Mouse (Mus musculus): ENCODE data around the gene Atg9b.

Gene Atg9b

DNA sequence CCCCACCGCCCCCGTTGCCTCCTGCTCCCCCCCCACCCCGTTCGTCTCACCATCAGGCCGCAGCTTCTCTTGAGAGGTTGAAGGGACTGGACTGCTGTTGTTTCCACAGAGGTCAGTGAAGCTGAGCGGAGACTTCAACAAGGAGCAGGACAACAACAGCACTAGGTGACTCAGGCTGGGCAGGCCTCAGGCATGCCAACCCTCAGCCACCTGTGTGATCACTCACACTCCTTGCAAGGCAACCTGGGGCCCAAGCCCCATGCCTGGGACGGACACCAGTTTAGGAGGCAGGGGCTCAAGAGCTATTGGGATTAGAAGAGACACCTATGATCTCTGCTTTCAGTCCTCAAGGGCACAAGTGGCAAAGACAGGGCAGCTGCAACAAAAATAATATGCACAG, at the start of gene Atg9b:
Atg9b (minus strand) TSS at position 280 of the 400 bp plus-strand sequence.
- no peak for DNase-seq (ENCODE audit: low read depth)

- no peak for DNase-seq (ENCODE audit: low read depth)
These were observed 49.2 kb upstream of the Atg9b start for GRCm38 (mm10) chr5:24441187-24441586.

DNA sequence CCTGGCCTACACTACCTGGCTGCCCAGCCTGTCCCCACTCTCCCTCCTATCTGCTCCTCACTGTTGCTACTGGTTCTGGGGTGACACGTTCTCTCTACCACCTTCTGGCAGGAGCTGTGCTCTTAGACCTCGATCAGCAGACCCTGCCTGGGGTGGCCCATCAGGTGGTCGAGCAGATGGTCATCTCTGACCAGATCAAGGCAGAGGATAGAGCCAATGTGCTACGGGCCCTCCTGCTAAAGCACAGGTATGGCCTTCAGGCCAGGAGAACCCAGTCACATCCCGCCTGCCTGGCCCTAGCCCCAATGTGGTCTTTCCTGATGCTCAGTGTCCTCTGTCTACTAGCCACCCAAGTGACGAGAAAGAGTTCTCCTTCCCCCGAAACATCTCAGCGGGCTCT, 42.0 kb upstream of the Atg9b start:
- no peak for DNase-seq (ENCODE audit: low read depth)

GRCm38 (mm10) chr5:24428596-24428995, 36.7 kb upstream of the Atg9b start:
- no peak for DNase-seq (ENCODE audit: low read depth)

DNA sequence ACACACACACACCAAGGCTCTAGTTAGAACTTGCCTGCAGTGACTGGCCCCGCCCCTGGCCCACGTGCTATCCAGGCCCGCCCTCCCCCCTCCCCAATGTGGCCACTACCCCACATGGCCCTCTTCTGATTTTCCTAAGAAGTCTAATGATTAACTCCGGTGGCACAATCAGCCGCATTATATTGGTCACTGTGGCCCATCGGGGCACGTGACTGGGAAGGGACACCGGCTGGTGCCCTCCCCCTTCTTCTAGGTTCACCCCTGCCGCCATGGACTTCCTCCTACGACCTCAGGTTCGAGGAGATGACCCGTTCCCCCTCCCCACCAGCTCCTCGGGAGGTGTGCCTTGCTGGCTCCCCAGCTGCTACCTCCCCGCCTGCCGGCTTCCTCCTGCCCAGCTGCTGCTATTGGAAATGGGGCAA, 36.0 kb upstream of the Atg9b start:
- DNase-seq (ENCODE audit: low read depth) = no peak

DNA sequence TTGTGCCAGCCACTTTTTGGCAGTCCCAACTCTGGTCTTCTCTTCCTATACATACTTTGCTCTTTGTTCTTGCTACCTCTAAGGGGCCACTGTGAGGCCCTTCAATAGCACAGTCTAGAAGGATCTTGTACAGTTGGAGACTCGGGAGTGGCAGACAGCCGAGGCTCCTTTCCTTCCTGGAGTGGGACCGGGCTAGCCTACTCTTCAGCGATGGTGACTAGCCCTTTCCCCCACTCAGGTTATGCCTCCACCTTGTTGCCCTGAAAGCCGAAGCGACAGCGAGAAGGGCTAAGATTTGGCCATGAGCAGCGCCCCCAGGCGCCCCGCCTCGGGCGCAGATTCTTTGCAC, 35.3 kb upstream of the Atg9b start:
- DNase-seq (ENCODE audit: low read depth) = no peak

DNA sequence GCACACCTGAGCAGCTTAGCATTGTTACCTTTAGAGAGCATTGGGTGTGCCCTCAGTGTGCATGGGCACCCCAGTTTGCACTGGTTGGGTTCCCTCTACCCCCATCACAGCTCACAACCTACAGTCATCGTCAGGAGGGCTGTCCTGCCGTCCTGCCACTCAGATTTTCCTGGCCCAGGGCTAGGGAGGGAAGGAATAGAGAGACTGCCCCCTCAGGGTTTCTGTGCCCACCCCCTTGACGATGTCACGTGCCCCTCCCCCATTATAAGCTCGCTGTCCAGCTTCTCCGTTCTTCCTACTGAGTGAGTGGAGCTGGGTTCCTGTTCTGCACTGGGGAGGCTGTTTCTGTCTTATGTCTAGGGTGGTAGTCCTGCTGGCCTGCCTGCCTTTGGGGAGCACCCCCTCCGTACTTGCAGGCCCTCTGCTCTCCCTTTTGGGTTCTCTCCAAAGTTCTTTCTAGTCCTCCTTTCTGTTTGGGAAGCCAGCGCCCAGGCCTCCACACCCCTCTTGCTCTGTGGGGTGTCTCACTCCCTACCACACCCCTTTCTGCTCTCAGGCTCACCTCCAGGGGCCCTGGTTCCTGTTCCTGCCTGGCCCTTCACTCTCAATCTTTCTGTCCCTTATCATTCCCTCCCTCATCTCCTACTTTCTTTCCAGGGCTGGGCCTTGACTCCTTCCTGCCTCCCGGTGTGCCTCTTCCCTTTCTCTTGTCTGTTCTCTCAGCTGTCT, 34.8 kb upstream of the Atg9b start:
- no peak for DNase-seq (ENCODE audit: low read depth)

- DNase-seq (ENCODE audit: low read depth) = no peak
These were observed 34.1 kb upstream of the Atg9b start for GRCm38 (mm10) chr5:24426037-24426432.

DNA sequence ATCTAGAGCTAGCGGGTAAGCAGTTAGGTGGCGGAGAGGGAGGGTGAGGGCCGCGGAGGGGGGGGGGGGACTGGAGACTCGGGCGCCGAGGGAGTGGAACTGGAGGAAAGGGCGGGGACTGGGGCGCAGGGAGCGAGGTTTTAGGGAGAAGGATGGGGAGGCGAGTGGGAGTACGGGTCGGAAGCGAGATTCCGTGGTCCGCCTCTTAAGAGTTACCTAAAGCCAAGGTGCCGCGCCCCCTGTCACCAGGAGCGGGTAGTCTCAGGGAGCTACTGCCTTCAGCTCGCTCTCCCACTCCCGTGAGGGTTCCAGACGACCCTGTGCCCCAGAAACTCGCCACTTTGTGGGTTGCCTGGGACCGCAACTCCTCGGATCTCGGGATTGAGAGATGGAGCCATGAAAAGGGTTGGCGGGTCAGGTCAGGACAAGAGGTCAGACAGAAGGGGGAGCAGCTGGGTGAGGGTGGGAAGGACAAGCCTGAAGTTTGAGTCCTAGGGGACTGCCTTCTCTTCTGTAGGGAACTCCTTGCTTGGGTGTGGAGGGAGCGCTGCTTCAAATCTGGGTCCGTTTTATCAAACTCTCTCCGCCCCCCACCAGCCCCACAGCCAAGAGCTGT, 33.6 kb upstream of the Atg9b start:
- peak; percentile 45 for DNase-seq (ENCODE audit: low read depth)

- DNase-seq (ENCODE audit: low read depth) = peak; percentile 67
These were observed 33.0 kb upstream of the Atg9b start for GRCm38 (mm10) chr5:24424861-24425411.

GRCm38 (mm10) chr5:24424004-24424781, 32.2 kb upstream of the Atg9b start:
- no peak for DNase-seq (ENCODE audit: low read depth)

- DNase-seq (ENCODE audit: low read depth) = peak; percentile 98
These were observed 31.4 kb upstream of the Atg9b start, which contains the start of the genes Cdk5 and Slc4a2 for GRCm38 (mm10) chr5:24423129-24424003. Cdk5 (minus strand) TSS chr5:24423530. Slc4a2 (plus strand) TSS chr5:24423837.

- DNase-seq (ENCODE audit: low read depth) = no peak
These were observed 28.4 kb upstream of the Atg9b start for GRCm38 (mm10) chr5:24420381-24420780.

GRCm38 (mm10) chr5:24417587-24417986, 25.6 kb upstream of the Atg9b start:
- DNase-seq (ENCODE audit: low read depth) = no peak

GRCm38 (mm10) chr5:24416222-24416736, 24.3 kb upstream of the Atg9b start:
- DNase-seq (ENCODE audit: low read depth) = peak; percentile 64

- DNase-seq (ENCODE audit: low read depth) = no peak
These were observed 22.0 kb upstream of the Atg9b start for GRCm38 (mm10) chr5:24413938-24414337.

DNA sequence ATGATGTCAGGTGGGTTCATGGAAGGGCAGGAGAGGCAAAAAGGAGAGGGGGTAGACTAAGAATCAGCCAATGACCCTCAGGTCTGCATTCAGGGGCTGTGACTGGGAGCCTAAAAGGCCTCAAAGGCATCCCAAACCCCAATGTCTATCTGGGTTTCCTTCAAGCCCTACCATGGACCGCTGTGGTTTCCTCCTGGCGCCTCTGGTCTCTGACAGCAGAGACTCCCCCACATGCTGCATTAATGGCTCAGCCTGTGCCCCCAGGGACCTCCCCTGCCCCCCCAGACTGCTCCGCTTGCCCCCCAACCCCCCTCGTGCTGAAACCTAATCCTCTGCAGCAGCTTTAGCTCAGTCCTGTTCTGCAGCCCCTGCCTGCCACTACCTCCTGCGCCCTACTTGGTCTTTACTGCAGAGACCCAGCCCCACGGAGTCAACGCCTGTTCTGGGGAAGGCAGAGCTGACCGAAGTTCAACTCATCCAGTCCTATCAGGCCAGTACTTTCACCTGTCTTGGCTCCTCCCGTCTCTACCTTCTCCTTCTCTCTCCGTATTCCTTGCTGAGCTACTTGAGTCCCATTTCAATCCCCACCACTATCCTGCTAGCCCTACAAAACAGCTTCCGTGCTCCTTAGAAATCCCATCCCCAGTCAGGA, 21.2 kb upstream of the Atg9b start, which contains the start of gene Asic3:
Asic3 (plus strand) TSS at position 351 of the 652 bp plus-strand sequence.
- no peak for DNase-seq (ENCODE audit: low read depth)

DNA sequence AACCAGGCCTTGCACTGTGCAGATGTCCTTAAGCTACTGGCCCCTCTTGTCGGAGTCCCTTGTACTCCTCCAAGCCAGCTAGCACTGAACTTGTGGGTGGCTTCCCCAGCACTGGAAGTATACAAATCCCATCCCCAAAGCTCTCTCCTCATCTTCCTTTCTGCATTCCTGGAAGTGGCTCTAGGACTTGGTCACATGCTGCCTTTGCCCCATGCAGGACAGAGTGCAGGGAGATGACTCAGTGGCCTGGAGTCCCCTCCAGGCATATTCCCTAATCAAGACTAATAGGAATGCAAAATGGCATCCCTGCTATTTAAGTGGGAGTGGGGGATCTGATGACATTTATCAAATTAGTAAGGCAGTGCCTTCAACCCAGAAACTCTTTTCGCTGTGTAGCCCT, 20.1 kb upstream of the Atg9b start:
- DNase-seq (ENCODE audit: low read depth) = no peak

- DNase-seq (ENCODE audit: low read depth) = no peak
These were observed 17.5 kb upstream of the Atg9b start for GRCm38 (mm10) chr5:24409466-24409865.

DNA sequence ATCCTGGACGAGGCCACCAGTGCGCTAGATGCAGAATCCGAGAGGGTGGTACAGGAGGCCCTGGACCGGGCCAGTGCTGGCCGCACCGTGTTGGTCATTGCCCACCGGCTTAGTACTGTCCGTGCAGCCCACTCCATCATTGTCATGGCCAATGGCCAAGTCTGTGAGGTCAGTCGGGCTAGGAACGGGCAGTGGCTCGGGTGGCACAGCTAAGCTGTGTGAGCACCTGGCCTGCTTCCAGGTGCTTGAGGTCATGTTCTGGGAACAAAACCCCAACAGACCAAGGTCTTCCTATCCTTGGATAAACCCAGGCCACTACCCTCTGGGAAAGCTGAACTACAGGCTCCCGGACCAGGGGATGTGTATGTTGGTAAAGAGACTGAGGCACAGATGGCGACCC, 16.7 kb upstream of the Atg9b start:
- no peak for DNase-seq (ENCODE audit: low read depth)

GRCm38 (mm10) chr5:24405389-24405876, 13.5 kb upstream of the Atg9b start:
- DNase-seq (ENCODE audit: low read depth) = no peak
